Mouse (Mus musculus) liver, embryonic 14.5 days (tissue): Measurements from ENCODE around the gene Ddx27.

Experiments
- CTCF ChIP-seq: IDR thresholded peaks from 2 replicates; pipeline ENCODE4 v1.5.1; 2016; ENCODE audit warnings: antibody characterized with exemption, low read depth, control low read depth
- EP300 ChIP-seq: IDR thresholded peaks from 2 replicates; pipeline ENCODE4 v1.6.1; 2016; ENCODE audit warnings: antibody characterized with exemption, low read depth

- TF ChIP-seq CTCF (no peak), EP300 (no peak)
Measured at GRCm38 (mm10) chr2:167006355-167006754, 8.6 kb upstream of the Ddx27 start.
